Mouse (Mus musculus) heart, postnatal 0 days (tissue): ENCODE measurements around the gene Gm7030.
"Not testable (repeated sequence)": the region's sequence is repeated elsewhere in the genome, so short reads cannot be mapped to it uniquely, and the experiment has no call there.

Experiments
- CTCF ChIP-seq: IDR thresholded peaks from 2 replicates; pipeline ENCODE4 v1.5.1; 2016; ENCODE audit warnings: antibody characterized with exemption, control low read depth, low read depth
- EP300 ChIP-seq: IDR thresholded peaks from 2 replicates; pipeline ENCODE4 v1.6.1; 2016; ENCODE audit warnings: antibody characterized with exemption, low read depth

GRCm38 (mm10) chr17:36124111-36124510, 5.1 kb downstream of the Gm7030 start:
- not testable (repeated sequence) for TF ChIP-seq EP300, CTCF
